Mouse (Mus musculus): ENCODE measurements around the gene St3gal6. TPM values are rescaled to one million over a fixed set of nuclear protein-coding genes. Genes with fewer than 3 reads are reported as not detected.
"Not testable (repeated sequence)": the region's sequence is repeated elsewhere in the genome, so short reads cannot be mapped to it uniquely, and the experiment has no call there.

Gene St3gal6
- polyA plus RNA-seq, 1 experiment: 24.2 TPM

- Histone ChIP-seq H3K27ac (ENCODE audit: control insufficient read depth, insufficient read depth, low read depth, low read length) (no peak overlapping the region), H3K4me1 (ENCODE audit: control insufficient read depth, insufficient read depth, low read length) (no peaks in the 10 kb centered on the region), H3K27me3 (ENCODE audit: control insufficient read depth, insufficient read depth, low read length) (no peaks in the 10 kb centered on the region), H3K36me3 (ENCODE audit: control insufficient read depth, insufficient read depth, low read length) (no peaks in the 10 kb centered on the region), H3K4me3 (ENCODE audit: control insufficient read depth, low read depth, low read length) (no peak overlapping the region)
- no peak for TF ChIP-seq CTCF (IDR thresholded peaks at IDR 0.05; ENCODE audit: control insufficient read depth, insufficient read depth, insufficient replicate concordance, low read depth, low read length)
- no peak for TF ChIP-seq POLR2A (IDR thresholded peaks at IDR 0.05; ENCODE audit: control insufficient read depth, low read depth, low read length)
Observed at GRCm38 (mm10) chr16:58461856-58462518, 62.1 kb downstream of the St3gal6 start.

GRCm38 (mm10) chr16:58460386-58460785 is 63.7 kb downstream of the St3gal6 start:
- Histone ChIP-seq H3K27ac (ENCODE audit: control insufficient read depth, insufficient read depth, low read depth, low read length) (no peak overlapping the region), H3K36me3 (ENCODE audit: control insufficient read depth, insufficient read depth, low read length) (no peaks in the 10 kb centered on the region), H3K4me1 (ENCODE audit: control insufficient read depth, insufficient read depth, low read length) (no peaks in the 10 kb centered on the region), H3K4me3 (ENCODE audit: control insufficient read depth, low read depth, low read length) (no peak overlapping the region; the same call in none of the 2 replicates), H3K27me3 (ENCODE audit: control insufficient read depth, insufficient read depth, low read length) (no peaks in the 10 kb centered on the region)
- TF ChIP-seq POLR2A (IDR thresholded peaks at IDR 0.05; ENCODE audit: control insufficient read depth, low read depth, low read length) (no peak), CTCF (IDR thresholded peaks at IDR 0.05; ENCODE audit: control insufficient read depth, insufficient read depth, insufficient replicate concordance, low read depth, low read length) (no peak)

GRCm38 (mm10) chr16:58459966-58460365 is 64.1 kb downstream of the St3gal6 start:
- H3K27ac ChIP-seq (ENCODE audit: control insufficient read depth, insufficient read depth, low read depth, low read length); H3K4me3 ChIP-seq (ENCODE audit: control insufficient read depth, low read depth, low read length); H3K36me3 ChIP-seq (ENCODE audit: control insufficient read depth, insufficient read depth, low read length); H3K4me1 ChIP-seq (ENCODE audit: control insufficient read depth, insufficient read depth, low read length); H3K27me3 ChIP-seq (ENCODE audit: control insufficient read depth, insufficient read depth, low read length): not testable (repeated sequence)

- Histone ChIP-seq H3K4me3 (ENCODE audit: control insufficient read depth, low read depth, low read length) (no peak overlapping the region), H3K4me1 (ENCODE audit: control insufficient read depth, insufficient read depth, low read length) (no peaks in the 10 kb centered on the region), H3K27ac (ENCODE audit: control insufficient read depth, insufficient read depth, low read depth, low read length) (no peak overlapping the region), H3K27me3 (ENCODE audit: control insufficient read depth, insufficient read depth, low read length) (no peaks in the 10 kb centered on the region), H3K36me3 (ENCODE audit: control insufficient read depth, insufficient read depth, low read length) (no peaks in the 10 kb centered on the region)
- no peak for TF ChIP-seq POLR2A (IDR thresholded peaks at IDR 0.05; ENCODE audit: control insufficient read depth, low read depth, low read length)
- TF ChIP-seq CTCF (IDR thresholded peaks at IDR 0.05; ENCODE audit: control insufficient read depth, insufficient read depth, insufficient replicate concordance, low read depth, low read length): no peak
Observed at GRCm38 (mm10) chr16:58456991-58457390, 67.1 kb downstream of the St3gal6 start.

GRCm38 (mm10) chr16:58456445-58456844 is 67.6 kb downstream of the St3gal6 start:
- Histone ChIP-seq H3K27ac (ENCODE audit: control insufficient read depth, insufficient read depth, low read depth, low read length) (no peak overlapping the region), H3K36me3 (ENCODE audit: control insufficient read depth, insufficient read depth, low read length) (no peaks in the 10 kb centered on the region), H3K27me3 (ENCODE audit: control insufficient read depth, insufficient read depth, low read length) (no peaks in the 10 kb centered on the region), H3K4me1 (ENCODE audit: control insufficient read depth, insufficient read depth, low read length) (no peaks in the 10 kb centered on the region), H3K4me3 (ENCODE audit: control insufficient read depth, low read depth, low read length) (no peak overlapping the region)
- no peak for TF ChIP-seq POLR2A (IDR thresholded peaks at IDR 0.05; ENCODE audit: control insufficient read depth, low read depth, low read length)
- TF ChIP-seq CTCF (IDR thresholded peaks at IDR 0.05; ENCODE audit: control insufficient read depth, insufficient read depth, insufficient replicate concordance, low read depth, low read length): no peak

- Histone ChIP-seq H3K4me3 (ENCODE audit: control insufficient read depth, low read depth, low read length) (no peak overlapping the region), H3K27me3 (ENCODE audit: control insufficient read depth, insufficient read depth, low read length) (no peaks in the 10 kb centered on the region), H3K36me3 (ENCODE audit: control insufficient read depth, insufficient read depth, low read length) (no peaks in the 10 kb centered on the region), H3K27ac (ENCODE audit: control insufficient read depth, insufficient read depth, low read depth, low read length) (no peak overlapping the region), H3K4me1 (ENCODE audit: control insufficient read depth, insufficient read depth, low read length) (no peaks in the 10 kb centered on the region)
- TF ChIP-seq POLR2A (IDR thresholded peaks at IDR 0.05; ENCODE audit: control insufficient read depth, low read depth, low read length) (no peak), CTCF (IDR thresholded peaks at IDR 0.05; ENCODE audit: control insufficient read depth, insufficient read depth, insufficient replicate concordance, low read depth, low read length) (no peak)
Observed at GRCm38 (mm10) chr16:58455118-58455517, 68.9 kb downstream of the St3gal6 start.

GRCm38 (mm10) chr16:58454617-58455016 is 69.4 kb downstream of the St3gal6 start:
- Histone ChIP-seq H3K36me3 (ENCODE audit: control insufficient read depth, insufficient read depth, low read length) (no peaks in the 10 kb centered on the region), H3K4me3 (ENCODE audit: control insufficient read depth, low read depth, low read length) (no peak overlapping the region), H3K4me1 (ENCODE audit: control insufficient read depth, insufficient read depth, low read length) (no peaks in the 10 kb centered on the region), H3K27me3 (ENCODE audit: control insufficient read depth, insufficient read depth, low read length) (no peaks in the 10 kb centered on the region), H3K27ac (ENCODE audit: control insufficient read depth, insufficient read depth, low read depth, low read length) (no peak overlapping the region)
- TF ChIP-seq POLR2A (IDR thresholded peaks at IDR 0.05; ENCODE audit: control insufficient read depth, low read depth, low read length) (no peak), CTCF (IDR thresholded peaks at IDR 0.05; ENCODE audit: control insufficient read depth, insufficient read depth, insufficient replicate concordance, low read depth, low read length) (peak; percentile 76; the same call in 1 of the 2 replicates)

- no peaks in the 10 kb centered on the region for H3K36me3 ChIP-seq (ENCODE audit: control insufficient read depth, insufficient read depth, low read length)
Observed at GRCm38 (mm10) chr16:58453820-58454219, 70.2 kb downstream of the St3gal6 start.

More at GRCm38 (mm10) chr16:58453820-58454219, 70.2 kb downstream of the St3gal6 start:
- Histone ChIP-seq H3K27ac (ENCODE audit: control insufficient read depth, insufficient read depth, low read depth, low read length) (no peak overlapping the region), H3K4me3 (ENCODE audit: control insufficient read depth, low read depth, low read length) (no peak overlapping the region), H3K4me1 (ENCODE audit: control insufficient read depth, insufficient read depth, low read length) (no peaks in the 10 kb centered on the region), H3K27me3 (ENCODE audit: control insufficient read depth, insufficient read depth, low read length) (no peaks in the 10 kb centered on the region)
- no peak for TF ChIP-seq POLR2A (IDR thresholded peaks at IDR 0.05; ENCODE audit: control insufficient read depth, low read depth, low read length)
- TF ChIP-seq CTCF (IDR thresholded peaks at IDR 0.05; ENCODE audit: control insufficient read depth, insufficient read depth, insufficient replicate concordance, low read depth, low read length): no peak

All from testis, adult 2 months (tissue).